Mouse (Mus musculus) limb, embryonic 14.5 days (tissue): ENCODE results near the gene Ide. TPM values are rescaled to one million over a fixed set of nuclear protein-coding genes. Genes with fewer than 3 reads are reported as not detected.
A peak's percentile ranks its signal among the peaks of the same experiment; 100 is the strongest.

ENCODE experiments used
- ATAC-seq: fragments of 200-750 bp; cut with Nextera tagmentation; 2 replicates; pipeline ENCODE4 v1.8.0; 2017; ENCODE audit warnings: low read depth, moderate number of reproducible peaks, moderate TSS enrichment; ENCODE audit not compliant: low FRiP score
- DNase-seq: peaks from one replicate; pipeline ENCODE4 v3.0.0-alpha.2; 2015; ENCODE audit warnings: low spot score
- H3K27ac ChIP-seq: fragments of 300-500 bp; sonication (generic); replicated peaks from 2 replicates; pipeline ENCODE4 v1.5.1; 2014; ENCODE audit warnings: low read depth, mild to moderate bottlenecking, low read length, moderate library complexity, mixed read lengths
- H3K27me3 ChIP-seq: fragments of 300-500 bp; sonication (generic); 2 replicates; pipeline ENCODE4 v1.6.1; 2014; ENCODE audit warnings: low read length, mixed read lengths; ENCODE audit not compliant: control insufficient read depth, insufficient read depth
- H3K36me3 ChIP-seq: fragments of 300-500 bp; sonication (generic); 2 replicates; pipeline ENCODE4 v1.6.1; 2014; ENCODE audit warnings: mild to moderate bottlenecking, low read length, moderate library complexity, mixed read lengths; ENCODE audit not compliant: control insufficient read depth, insufficient read depth
- H3K4me1 ChIP-seq: fragments of 300-500 bp; sonication (generic); 2 replicates; pipeline ENCODE4 v1.6.1; 2014; ENCODE audit warnings: antibody characterized with exemption, low read length, mixed read lengths; ENCODE audit not compliant: control insufficient read depth, insufficient read depth
- H3K4me2 ChIP-seq: fragments of 300-500 bp; sonication (generic); replicated peaks from 2 replicates; pipeline ENCODE4 v1.6.1; 2014; ENCODE audit warnings: low read depth, mild to moderate bottlenecking, low read length, moderate library complexity; ENCODE audit not compliant: severe bottlenecking
- H3K4me3 ChIP-seq: fragments of 300-500 bp; sonication (generic); replicated peaks from 2 replicates; pipeline ENCODE4 v1.5.1; 2014; ENCODE audit warnings: low read length
- H3K9ac ChIP-seq: fragments of 300-500 bp; sonication (generic); 2 replicates; pipeline ENCODE4 v1.6.1; 2014; ENCODE audit warnings: mild to moderate bottlenecking, low read depth, low read length, moderate library complexity; ENCODE audit not compliant: severe bottlenecking
- H3K9me3 ChIP-seq: fragments of 300-500 bp; sonication (generic); 2 replicates; pipeline ENCODE4 v1.6.1; 2016; ENCODE audit warnings: low read length; ENCODE audit not compliant: control insufficient read depth
- POLR2A ChIP-seq: fragments of 200-500 bp; IDR thresholded peaks from 2 replicates; pipeline ENCODE4 v1.8.0; 2012; ENCODE audit warnings: inconsistent platforms, mild to moderate bottlenecking, moderate library complexity, borderline replicate concordance; ENCODE audit not compliant: insufficient read depth, insufficient read length; ENCODE audit errors: extremely low read depth
- WGBS: fragments of 180-500 bp; shearing (Covaris S2); extraction: QIAGEN DNeasy Blood & Tissue Kit; methylation state at CpG from one replicate; pipeline ENCODE4 v1.1.7; 2014; 5-methylcytosine and 5-hydroxymethylcytosine counted together
- polyA plus RNA-seq, 2 experiments: library from polyadenylated mRNA; depleted of rRNA in 1 of 2; stranded (reverse) in 1 of 2; unstranded in 1 of 2; fragments of >200 nt; fragmentation: Nextera tagmentation in 1 of 2; extraction: Ambion mirVana in 1 of 2; gene quantifications; 2 replicates each; pipeline versions ENCODE4 v1.2.1 to v1.2.3; 2012 to 2014

Gene Ide
- polyA plus RNA-seq, 2 experiments: 22.5 to 49.9 TPM

- peak within 1 kb of the TSS; percentile 97 for H3K27ac ChIP-seq
- WGBS: under 1% methylated on average over 73 of the region's 73 CpGs
- peak within 1 kb of the TSS; percentile 63 for H3K4me3 ChIP-seq
- peak within 1 kb of the TSS; percentile 51 for H3K4me2 ChIP-seq
- no peaks in the 10 kb centered on the region for H3K36me3 ChIP-seq
- no peaks in the 10 kb centered on the region for H3K9me3 ChIP-seq
- H3K27me3 ChIP-seq: no peaks in the 10 kb centered on the region
- peaks cover 8% of the 10 kb centered on the region for H3K4me1 ChIP-seq
- peak; percentile 90; the same call in 1 of the 2 replicates for TF ChIP-seq POLR2A
- peak; percentile 99 for ATAC-seq
- peak within 1 kb of the TSS; percentile 84 for H3K9ac ChIP-seq
- peak; percentile 97 for DNase-seq
These were observed 38.3 kb upstream of the Ide start, which contains the start of gene Kif11 for GRCm38 (mm10) chr19:37375755-37376615. Gene Kif11 (plus strand): TSS chr19:37376403.

- WGBS: 20% methylated on average over 7 of the region's 7 CpGs
- Histone ChIP-seq H3K27me3 (no peaks in the 10 kb centered on the region), H3K9ac (peak overlapping the region; percentile 84), H3K4me2 (peak overlapping the region; percentile 51), H3K27ac (peak overlapping the region; percentile 97), H3K36me3 (no peaks in the 10 kb centered on the region), H3K4me3 (peak overlapping the region; percentile 63), H3K4me1 (peaks cover 8% of the 10 kb centered on the region), H3K9me3 (no peaks in the 10 kb centered on the region)
- ATAC-seq (no peak), DNase-seq (no peak)
- TF ChIP-seq POLR2A: no peak
These were observed 37.5 kb upstream of the Ide start for GRCm38 (mm10) chr19:37374941-37375754.

- H3K9ac ChIP-seq: no peak overlapping the region
- no peak overlapping the region for H3K27ac ChIP-seq
- WGBS: 73% methylated on average over 5 of the region's 5 CpGs
- no peaks in the 10 kb centered on the region for H3K27me3 ChIP-seq
- no peak for TF ChIP-seq POLR2A
- ATAC-seq (no peak), DNase-seq (no peak)
- no peaks in the 10 kb centered on the region for H3K9me3 ChIP-seq
- H3K4me2 ChIP-seq: no peak overlapping the region
- no peaks in the 10 kb centered on the region for H3K4me1 ChIP-seq
- no peak overlapping the region for H3K4me3 ChIP-seq
- no peaks in the 10 kb centered on the region for H3K36me3 ChIP-seq
These were observed 32.7 kb upstream of the Ide start for GRCm38 (mm10) chr19:37370356-37370755.

- H3K36me3 ChIP-seq: no peaks in the 10 kb centered on the region
- no peaks in the 10 kb centered on the region for H3K27me3 ChIP-seq
- no peaks in the 10 kb centered on the region for H3K4me1 ChIP-seq
- no peak for TF ChIP-seq POLR2A
- DNase-seq: no peak
- 84% methylated on average over 4 of the region's 4 CpGs for WGBS
- H3K9ac ChIP-seq: no peak overlapping the region
- no peak overlapping the region for H3K4me3 ChIP-seq
- H3K4me2 ChIP-seq: no peak overlapping the region
- H3K9me3 ChIP-seq: no peaks in the 10 kb centered on the region
- no peak overlapping the region for H3K27ac ChIP-seq
- ATAC-seq: no peak
These were observed 32.3 kb upstream of the Ide start for GRCm38 (mm10) chr19:37369921-37370320.

DNA sequence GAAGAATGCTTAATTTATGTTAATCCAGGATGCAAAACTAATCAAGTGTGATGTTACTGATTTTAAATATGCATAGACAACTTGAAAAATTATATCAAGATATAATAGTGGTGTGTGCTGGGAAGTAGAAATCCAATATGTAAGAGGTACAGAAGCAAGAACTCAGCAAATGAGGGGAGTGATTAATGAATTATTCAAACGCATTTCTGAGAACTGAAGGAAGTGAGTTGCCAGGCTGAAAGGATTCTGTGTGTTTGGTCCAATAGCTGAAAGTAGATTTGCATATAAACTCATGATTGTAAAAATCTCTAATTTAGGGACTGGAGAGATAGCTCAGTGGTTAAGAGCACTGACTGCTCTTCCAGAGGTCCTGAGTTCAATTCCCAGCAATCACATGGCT lies 31.3 kb upstream of the Ide start:
- Histone ChIP-seq H3K9me3 (no peaks in the 10 kb centered on the region), H3K4me3 (no peak overlapping the region), H3K27me3 (no peaks in the 10 kb centered on the region), H3K36me3 (no peaks in the 10 kb centered on the region), H3K4me2 (no peak overlapping the region), H3K9ac (no peak overlapping the region), H3K4me1 (no peaks in the 10 kb centered on the region), H3K27ac (no peak overlapping the region)
- DNase-seq: no peak
- no peak for ATAC-seq
- 65% methylated on average over 1 of the region's 1 CpGs for WGBS
- no peak for TF ChIP-seq POLR2A
